Mouse (Mus musculus): Measurements from ENCODE around the gene Usp2. TPM values are rescaled to one million over a fixed set of nuclear protein-coding genes. Genes with fewer than 3 reads are reported as not detected.
A peak's percentile ranks its signal among the peaks of the same experiment; 100 is the strongest.

The Usp2 gene
- polyA plus RNA-seq, 1 experiment from 2014 or later = 31.9 TPM

GRCm38 (mm10) chr9:44037106-44037505 is 29.7 kb upstream of the Usp2 start:
- no peak overlapping the region for H3K4me2 ChIP-seq
- no peaks in the 10 kb centered on the region for H3K4me1 ChIP-seq
- H3K36me3 ChIP-seq = no peaks in the 10 kb centered on the region
- peaks cover 11% of the 10 kb centered on the region; the same call in 1 of the 2 replicates for H3K27me3 ChIP-seq
- no peak for ATAC-seq (replicated peaks; ENCODE audit: low FRiP score)
- H3K9ac ChIP-seq = no peak overlapping the region
- no peaks in the 10 kb centered on the region for H3K9me3 ChIP-seq (replicated peaks)
- no peak overlapping the region for H3K4me3 ChIP-seq (replicated peaks)
- H3K27ac ChIP-seq = no peak overlapping the region
- 94% methylated on average over 5 of the region's 5 CpGs for WGBS

- Histone ChIP-seq H3K36me3 (no peaks in the 10 kb centered on the region), H3K9ac (no peak overlapping the region), H3K4me3 (replicated peaks) (no peak overlapping the region), H3K27me3 (peaks cover 46% of the 10 kb centered on the region), H3K4me2 (no peak overlapping the region), H3K9me3 (replicated peaks) (no peaks in the 10 kb centered on the region), H3K27ac (no peak overlapping the region), H3K4me1 (peaks cover 25% of the 10 kb centered on the region)
- ATAC-seq (replicated peaks; ENCODE audit: low FRiP score) = no peak
- WGBS = 70% methylated on average over 7 of the region's 7 CpGs
Measured at GRCm38 (mm10) chr9:44041511-44042395, 25.1 kb upstream of the Usp2 start.

GRCm38 (mm10) chr9:44042396-44042680 is 24.5 kb upstream of the Usp2 start:
- Histone ChIP-seq H3K36me3 (no peaks in the 10 kb centered on the region), H3K4me1 (peaks cover 30% of the 10 kb centered on the region), H3K4me3 (replicated peaks) (no peak overlapping the region), H3K9me3 (replicated peaks) (no peaks in the 10 kb centered on the region), H3K4me2 (no peak overlapping the region), H3K9ac (no peak overlapping the region), H3K27me3 (peaks cover 46% of the 10 kb centered on the region), H3K27ac (no peak overlapping the region)
- WGBS = 85% methylated on average over 1 of the region's 1 CpGs
- no peak for ATAC-seq (replicated peaks; ENCODE audit: low FRiP score)

- no peaks in the 10 kb centered on the region for H3K9me3 ChIP-seq (replicated peaks)
- H3K9ac ChIP-seq = peak within 1 kb of the TSS; percentile 29; the same call in 1 of the 2 replicates
- H3K27ac ChIP-seq = 0 out of 2 replicates have a peak within 1 kb of the TSS, but pooled peaks have one; percentile 38
Measured at GRCm38 (mm10) chr9:44042836-44043707, 23.7 kb upstream of the Usp2 start, which contains the start of gene Thy1. Gene Thy1 (plus strand): TSS chr9:44043384.

GRCm38 (mm10) chr9:44043708-44044425 is 23.0 kb upstream of the Usp2 start:
- peaks cover 47% of the 10 kb centered on the region for H3K27me3 ChIP-seq
- peak overlapping the region; percentile 45 for H3K4me3 ChIP-seq (replicated peaks)
- no peaks in the 10 kb centered on the region for H3K9me3 ChIP-seq (replicated peaks)
- peak overlapping the region; percentile 73 for H3K4me2 ChIP-seq
- no peaks in the 10 kb centered on the region for H3K36me3 ChIP-seq
- no peak for ATAC-seq (replicated peaks; ENCODE audit: low FRiP score)
- 0 out of 2 replicates have a peak overlapping the region, but pooled peaks have one; percentile 38 for H3K27ac ChIP-seq
- WGBS = 5% methylated on average over 22 of the region's 23 CpGs
- peaks cover 37% of the 10 kb centered on the region for H3K4me1 ChIP-seq
- peak overlapping the region; percentile 29; the same call in 1 of the 2 replicates for H3K9ac ChIP-seq

More at GRCm38 (mm10) chr9:44042836-44043707, 23.7 kb upstream of the Usp2 start, which contains the start of gene Thy1:
- peak within 1 kb of the TSS; percentile 73 for H3K4me2 ChIP-seq
- H3K4me3 ChIP-seq (replicated peaks) = peak within 1 kb of the TSS; percentile 45
- peaks cover 46% of the 10 kb centered on the region for H3K27me3 ChIP-seq
- no peaks in the 10 kb centered on the region for H3K36me3 ChIP-seq
- under 1% methylated on average over 30 of the region's 30 CpGs for WGBS
- ATAC-seq (replicated peaks; ENCODE audit: low FRiP score) = peak; percentile 80
- peaks cover 34% of the 10 kb centered on the region for H3K4me1 ChIP-seq

GRCm38 (mm10) chr9:44044426-44045157 is 22.2 kb upstream of the Usp2 start:
- no peak overlapping the region for H3K9ac ChIP-seq
- peak overlapping the region; percentile 73 for H3K4me2 ChIP-seq
- H3K4me3 ChIP-seq (replicated peaks) = peak overlapping the region; percentile 45
- 39% methylated on average over 14 of the region's 14 CpGs for WGBS
- H3K9me3 ChIP-seq (replicated peaks) = no peaks in the 10 kb centered on the region
- H3K4me1 ChIP-seq = peaks cover 40% of the 10 kb centered on the region
- peaks cover 49% of the 10 kb centered on the region for H3K27me3 ChIP-seq
- no peak for ATAC-seq (replicated peaks; ENCODE audit: low FRiP score)
- H3K36me3 ChIP-seq = no peaks in the 10 kb centered on the region
- H3K27ac ChIP-seq = no peak overlapping the region

- Histone ChIP-seq H3K4me2 (no peak overlapping the region), H3K4me3 (replicated peaks) (no peak overlapping the region), H3K27ac (no peak overlapping the region), H3K27me3 (peaks cover 49% of the 10 kb centered on the region), H3K9ac (no peak overlapping the region), H3K9me3 (replicated peaks) (no peaks in the 10 kb centered on the region), H3K4me1 (peaks cover 40% of the 10 kb centered on the region), H3K36me3 (no peaks in the 10 kb centered on the region)
- no peak for ATAC-seq (replicated peaks; ENCODE audit: low FRiP score)
- WGBS = 77% methylated on average over 3 of the region's 3 CpGs
Measured at GRCm38 (mm10) chr9:44045158-44045883, 21.5 kb upstream of the Usp2 start.

GRCm38 (mm10) chr9:44045884-44046272 is 20.9 kb upstream of the Usp2 start:
- Histone ChIP-seq H3K4me2 (no peak overlapping the region), H3K27ac (no peak overlapping the region), H3K4me3 (replicated peaks) (no peak overlapping the region), H3K9me3 (replicated peaks) (no peaks in the 10 kb centered on the region), H3K9ac (no peak overlapping the region), H3K36me3 (no peaks in the 10 kb centered on the region), H3K27me3 (peaks cover 48% of the 10 kb centered on the region), H3K4me1 (peaks cover 40% of the 10 kb centered on the region)
- no peak for ATAC-seq (replicated peaks; ENCODE audit: low FRiP score)
- 87% methylated on average over 5 of the region's 5 CpGs for WGBS

GRCm38 (mm10) chr9:44046426-44046825 is 20.4 kb upstream of the Usp2 start:
- ATAC-seq (replicated peaks; ENCODE audit: low FRiP score) = no peak
- no peaks in the 10 kb centered on the region for H3K9me3 ChIP-seq (replicated peaks)
- H3K27me3 ChIP-seq = peaks cover 44% of the 10 kb centered on the region
- H3K4me1 ChIP-seq = peaks cover 40% of the 10 kb centered on the region
- H3K36me3 ChIP-seq = no peaks in the 10 kb centered on the region
- no peak overlapping the region for H3K4me2 ChIP-seq
- no peak overlapping the region for H3K27ac ChIP-seq
- no peak overlapping the region for H3K4me3 ChIP-seq (replicated peaks)
- 86% methylated on average over 12 of the region's 12 CpGs for WGBS
- no peak overlapping the region for H3K9ac ChIP-seq

- Histone ChIP-seq H3K36me3 (no peaks in the 10 kb centered on the region), H3K4me2 (no peak overlapping the region), H3K27me3 (peaks cover 38% of the 10 kb centered on the region), H3K4me1 (peaks cover 40% of the 10 kb centered on the region), H3K27ac (no peak overlapping the region), H3K4me3 (replicated peaks) (no peak overlapping the region), H3K9ac (no peak overlapping the region), H3K9me3 (replicated peaks) (no peaks in the 10 kb centered on the region)
- no peak for ATAC-seq (replicated peaks; ENCODE audit: low FRiP score)
- WGBS = 58% methylated on average over 6 of the region's 6 CpGs
Measured at GRCm38 (mm10) chr9:44047071-44047470, 19.8 kb upstream of the Usp2 start.

Data from kidney, embryonic 15.5 days (tissue).